Mouse (Mus musculus) ES-E14 (cell line): ENCODE results near the gene Ankrd66.

Experiments
- ZC3H11A ChIP-seq: IDR thresholded peaks from 2 replicates; pipeline ENCODE4 v1.6.1; 2012; ENCODE audit warnings: low read depth, mild to moderate bottlenecking, inconsistent platforms, low read length, borderline replicate concordance
- ZNF384 ChIP-seq: IDR thresholded peaks from 2 replicates; pipeline ENCODE4 v1.6.1; 2012; ENCODE audit warnings: low read depth, low read length, inconsistent platforms

- TF ChIP-seq ZNF384 (no peak), ZC3H11A (no peak)
Observed at GRCm38 (mm10) chr17:43530507-43530906, 12.9 kb downstream of the Ankrd66 start.
